Mouse (Mus musculus) ES-E14 (cell line): Measurements from ENCODE around the gene B4galt2.

Experiments
- CHD2 ChIP-seq: IDR thresholded peaks from 2 replicates; pipeline ENCODE4 v1.6.1; 2014; ENCODE audit warnings: mild to moderate bottlenecking, low read depth, low read length, inconsistent platforms
- HCFC1 ChIP-seq: IDR thresholded peaks from 2 replicates; pipeline ENCODE4 v1.6.1; 2012; ENCODE audit warnings: low read length, inconsistent platforms, borderline replicate concordance; ENCODE audit not compliant: insufficient read depth
- MAFK ChIP-seq: IDR thresholded peaks from 2 replicates; pipeline ENCODE4 v1.6.1; 2014; ENCODE audit warnings: mild to moderate bottlenecking, low read depth, low read length, inconsistent platforms; ENCODE audit not compliant: insufficient read depth
- ZC3H11A ChIP-seq: IDR thresholded peaks from 2 replicates; pipeline ENCODE4 v1.6.1; 2012; ENCODE audit warnings: low read depth, mild to moderate bottlenecking, inconsistent platforms, low read length, borderline replicate concordance
- ZNF384 ChIP-seq: IDR thresholded peaks from 2 replicates; pipeline ENCODE4 v1.6.1; 2012; ENCODE audit warnings: low read depth, low read length, inconsistent platforms

DNA sequence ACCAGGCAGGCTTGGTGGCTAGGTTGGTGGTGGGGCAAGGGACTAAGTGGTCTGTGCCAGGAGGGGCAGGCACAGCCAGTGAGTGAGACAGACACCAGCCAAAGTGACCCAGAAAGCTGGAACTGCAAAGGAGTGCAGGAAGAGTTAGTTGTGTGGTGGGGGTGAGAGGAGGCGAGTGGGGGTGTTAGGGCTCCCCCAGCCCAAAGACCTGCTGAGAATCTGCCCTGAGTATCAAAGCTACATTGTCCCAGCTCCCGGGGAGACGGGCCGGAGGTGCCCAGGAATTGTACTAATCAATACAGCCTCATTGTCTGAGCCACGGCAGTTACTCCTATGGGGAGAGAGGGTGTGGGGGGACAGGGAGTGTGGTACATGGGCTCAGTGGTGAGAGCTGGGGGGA, 33.8 kb downstream of the B4galt2 start:
- TF ChIP-seq MAFK (no peak), CHD2 (no peak), ZNF384 (no peak), HCFC1 (no peak), ZC3H11A (no peak)
